Mouse (Mus musculus): ENCODE measurements around the gene Nrxn2. TPM values are rescaled to one million over a fixed set of nuclear protein-coding genes. Genes with fewer than 3 reads are reported as not detected.

Nrxn2 gene
- polyA plus RNA-seq, 1 experiment from 2014 or later, result 1.4 TPM

GRCm38 (mm10) chr19:6459504-6459903, 41.0 kb downstream of the Nrxn2 start:
- no peaks in the 10 kb centered on the region; the same call in 1 of the 2 replicates for H3K27me3 ChIP-seq (replicated peaks; ENCODE audit: control insufficient read depth, insufficient read depth, low read length)
- 77% methylated on average over 6 of the region's 6 CpGs for WGBS
- no peaks in the 10 kb centered on the region for H3K4me1 ChIP-seq (replicated peaks; ENCODE audit: control insufficient read depth, insufficient read depth, low read length)
- no peak overlapping the region for H3K9ac ChIP-seq (ENCODE audit: low read depth, low read length)
- no peak overlapping the region for H3K4me3 ChIP-seq (ENCODE audit: low read depth, low read length)
- no peak for TF ChIP-seq CTCF (IDR thresholded peaks at IDR 0.05; ENCODE audit: low read depth)
- no peak for ATAC-seq
- no peak overlapping the region for H3K4me2 ChIP-seq (replicated peaks; ENCODE audit: low read depth)
- H3K36me3 ChIP-seq (ENCODE audit: control insufficient read depth, insufficient read depth), result no peaks in the 10 kb centered on the region
- H3K9me3 ChIP-seq (ENCODE audit: control insufficient read depth), result no peaks in the 10 kb centered on the region
- no peak overlapping the region for H3K27ac ChIP-seq (ENCODE audit: low read depth, low read length)

GRCm38 (mm10) chr19:6462841-6463240, 44.3 kb downstream of the Nrxn2 start:
- H3K4me1 ChIP-seq (replicated peaks; ENCODE audit: control insufficient read depth, insufficient read depth, low read length), result no peaks in the 10 kb centered on the region
- ATAC-seq, result no peak
- no peak overlapping the region for H3K4me2 ChIP-seq (replicated peaks; ENCODE audit: low read depth)
- no peaks in the 10 kb centered on the region for H3K36me3 ChIP-seq (ENCODE audit: control insufficient read depth, insufficient read depth)
- H3K4me3 ChIP-seq (ENCODE audit: low read depth, low read length), result no peak overlapping the region
- no peak overlapping the region for H3K9ac ChIP-seq (ENCODE audit: low read depth, low read length)
- 40% methylated on average over 6 of the region's 6 CpGs for WGBS
- H3K27me3 ChIP-seq (replicated peaks; ENCODE audit: control insufficient read depth, insufficient read depth, low read length), result no peaks in the 10 kb centered on the region; the same call in 1 of the 2 replicates
- no peak for TF ChIP-seq CTCF (IDR thresholded peaks at IDR 0.05; ENCODE audit: low read depth)
- H3K27ac ChIP-seq (ENCODE audit: low read depth, low read length), result no peak overlapping the region
- H3K9me3 ChIP-seq (ENCODE audit: control insufficient read depth), result no peaks in the 10 kb centered on the region

- no peak for ATAC-seq
- H3K4me2 ChIP-seq (replicated peaks; ENCODE audit: low read depth), result no peak overlapping the region
- no peak overlapping the region for H3K9ac ChIP-seq (ENCODE audit: low read depth, low read length)
- H3K9me3 ChIP-seq (ENCODE audit: control insufficient read depth), result no peaks in the 10 kb centered on the region
- no peaks in the 10 kb centered on the region; the same call in 1 of the 2 replicates for H3K27me3 ChIP-seq (replicated peaks; ENCODE audit: control insufficient read depth, insufficient read depth, low read length)
- no peak overlapping the region for H3K4me3 ChIP-seq (ENCODE audit: low read depth, low read length)
- no peaks in the 10 kb centered on the region for H3K36me3 ChIP-seq (ENCODE audit: control insufficient read depth, insufficient read depth)
- no peaks in the 10 kb centered on the region for H3K4me1 ChIP-seq (replicated peaks; ENCODE audit: control insufficient read depth, insufficient read depth, low read length)
- 58% methylated on average over 10 of the region's 10 CpGs for WGBS
- TF ChIP-seq CTCF (IDR thresholded peaks at IDR 0.05; ENCODE audit: low read depth), result 0 out of 2 replicates have a peak, but pooled peaks have one; percentile 19
- H3K27ac ChIP-seq (ENCODE audit: low read depth, low read length), result no peak overlapping the region
Observed at GRCm38 (mm10) chr19:6464306-6465071, 46.0 kb downstream of the Nrxn2 start.

GRCm38 (mm10) chr19:6465090-6465489, 46.6 kb downstream of the Nrxn2 start:
- no peaks in the 10 kb centered on the region; the same call in 1 of the 2 replicates for H3K27me3 ChIP-seq (replicated peaks; ENCODE audit: control insufficient read depth, insufficient read depth, low read length)
- TF ChIP-seq CTCF (IDR thresholded peaks at IDR 0.05; ENCODE audit: low read depth), result no peak
- WGBS, result 57% methylated on average over 5 of the region's 5 CpGs
- no peaks in the 10 kb centered on the region for H3K4me1 ChIP-seq (replicated peaks; ENCODE audit: control insufficient read depth, insufficient read depth, low read length)
- H3K36me3 ChIP-seq (ENCODE audit: control insufficient read depth, insufficient read depth), result no peaks in the 10 kb centered on the region
- H3K9me3 ChIP-seq (ENCODE audit: control insufficient read depth), result no peaks in the 10 kb centered on the region
- no peak overlapping the region for H3K9ac ChIP-seq (ENCODE audit: low read depth, low read length)
- no peak overlapping the region for H3K27ac ChIP-seq (ENCODE audit: low read depth, low read length)
- H3K4me3 ChIP-seq (ENCODE audit: low read depth, low read length), result no peak overlapping the region
- H3K4me2 ChIP-seq (replicated peaks; ENCODE audit: low read depth), result no peak overlapping the region
- ATAC-seq, result no peak

GRCm38 (mm10) chr19:6466945-6467344, 48.4 kb downstream of the Nrxn2 start:
- TF ChIP-seq CTCF (IDR thresholded peaks at IDR 0.05; ENCODE audit: low read depth), result peak; percentile 22; the same call in 1 of the 2 replicates
- H3K27me3 ChIP-seq (replicated peaks; ENCODE audit: control insufficient read depth, insufficient read depth, low read length), result no peaks in the 10 kb centered on the region; the same call in 1 of the 2 replicates
- no peak overlapping the region for H3K4me3 ChIP-seq (ENCODE audit: low read depth, low read length)
- H3K9ac ChIP-seq (ENCODE audit: low read depth, low read length), result no peak overlapping the region
- no peak for ATAC-seq
- H3K4me1 ChIP-seq (replicated peaks; ENCODE audit: control insufficient read depth, insufficient read depth, low read length), result no peaks in the 10 kb centered on the region
- no peak overlapping the region for H3K27ac ChIP-seq (ENCODE audit: low read depth, low read length)
- H3K4me2 ChIP-seq (replicated peaks; ENCODE audit: low read depth), result no peak overlapping the region
- H3K9me3 ChIP-seq (ENCODE audit: control insufficient read depth), result no peaks in the 10 kb centered on the region
- WGBS, result 80% methylated on average over 3 of the region's 3 CpGs
- H3K36me3 ChIP-seq (ENCODE audit: control insufficient read depth, insufficient read depth), result no peaks in the 10 kb centered on the region

- no peaks in the 10 kb centered on the region for H3K4me1 ChIP-seq (replicated peaks; ENCODE audit: control insufficient read depth, insufficient read depth, low read length)
- no peak overlapping the region for H3K9ac ChIP-seq (ENCODE audit: low read depth, low read length)
- H3K27me3 ChIP-seq (replicated peaks; ENCODE audit: control insufficient read depth, insufficient read depth, low read length), result no peaks in the 10 kb centered on the region
- 82% methylated on average over 15 of the region's 15 CpGs for WGBS
- ATAC-seq, result no peak
- H3K4me3 ChIP-seq (ENCODE audit: low read depth, low read length), result no peak overlapping the region
- no peak overlapping the region for H3K4me2 ChIP-seq (replicated peaks; ENCODE audit: low read depth)
- H3K9me3 ChIP-seq (ENCODE audit: control insufficient read depth), result no peaks in the 10 kb centered on the region
- TF ChIP-seq CTCF (IDR thresholded peaks at IDR 0.05; ENCODE audit: low read depth), result no peak
- H3K36me3 ChIP-seq (ENCODE audit: control insufficient read depth, insufficient read depth), result no peaks in the 10 kb centered on the region
- no peak overlapping the region for H3K27ac ChIP-seq (ENCODE audit: low read depth, low read length)
Observed at GRCm38 (mm10) chr19:6467374-6467979, 48.9 kb downstream of the Nrxn2 start.

Measured in intestine, postnatal 0 days (tissue).